Mouse (Mus musculus) gastrocnemius, adult 18-20 months (tissue): ENCODE results near the gene Ahcyl2. TPM values are rescaled to one million over a fixed set of nuclear protein-coding genes. Genes with fewer than 3 reads are reported as not detected.
A peak's percentile ranks its signal among the peaks of the same experiment; 100 is the strongest.
"Not testable (repeated sequence)": the region's sequence is repeated elsewhere in the genome, so short reads cannot be mapped to it uniquely, and the experiment has no call there.

Experiments used
- DNase-seq: peaks from one replicate; pipeline ENCODE4 v3.0.0; 2021; ENCODE audit warnings: low spot score
- long read RNA-seq, 2 experiments: library from polyadenylated mRNA; stranded (forward); transcript quantifications; one replicate each; pipeline ENCODE4 v2.0.0; 2021
- total RNA-seq, 2 experiments: library from RNA; stranded (reverse); gene quantifications; 2 replicates each; pipeline ENCODE4 v1.2.3; 2021

Gene Ahcyl2
- total RNA-seq, result 10 to 100 TPM; 17.9 to 23.7 TPM
- long read RNA-seq, experiment 1, partial matches to known transcripts, result 2 of 14 reads
- long read RNA-seq, experiment 1, other reads (novel, unspliced or antisense), result 12 of 14 reads
- long read RNA-seq, experiment 2, full-length matches to known transcripts, result 1 of 10 reads
- long read RNA-seq, experiment 2, partial matches to known transcripts, result 1 of 10 reads
- long read RNA-seq, experiment 2, other reads (novel, unspliced or antisense), result 8 of 10 reads

GRCm38 (mm10) chr6:29767813-29768660 is at the start of gene Ahcyl2:
Ahcyl2 (plus strand) TSS chr6:29768011.
- DNase-seq, result peak; percentile 95

DNA sequence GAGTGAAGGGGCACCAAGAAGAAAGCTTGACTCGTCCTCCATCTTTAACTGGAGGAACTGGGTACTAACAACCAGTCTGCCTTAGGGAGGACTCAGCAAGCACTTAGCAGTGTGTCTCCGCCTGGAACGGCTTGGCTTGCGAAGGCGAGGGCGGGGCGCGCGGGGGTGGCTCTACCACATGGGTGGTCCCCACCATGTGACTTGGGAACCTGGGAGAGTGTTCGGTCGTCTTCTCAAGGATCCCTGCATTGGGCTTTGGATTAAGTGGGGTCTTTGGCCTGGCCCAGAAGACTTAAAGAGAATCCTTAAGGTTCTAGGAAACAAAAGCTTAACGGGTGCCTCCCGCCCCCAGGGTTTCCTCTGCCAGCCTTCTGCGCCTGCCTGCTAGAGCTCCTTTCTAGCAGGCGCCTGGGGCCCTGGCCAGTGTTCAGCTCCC is 48.9 kb upstream of the Ahcyl2 start:
- DNase-seq, result peak; percentile 43

DNA sequence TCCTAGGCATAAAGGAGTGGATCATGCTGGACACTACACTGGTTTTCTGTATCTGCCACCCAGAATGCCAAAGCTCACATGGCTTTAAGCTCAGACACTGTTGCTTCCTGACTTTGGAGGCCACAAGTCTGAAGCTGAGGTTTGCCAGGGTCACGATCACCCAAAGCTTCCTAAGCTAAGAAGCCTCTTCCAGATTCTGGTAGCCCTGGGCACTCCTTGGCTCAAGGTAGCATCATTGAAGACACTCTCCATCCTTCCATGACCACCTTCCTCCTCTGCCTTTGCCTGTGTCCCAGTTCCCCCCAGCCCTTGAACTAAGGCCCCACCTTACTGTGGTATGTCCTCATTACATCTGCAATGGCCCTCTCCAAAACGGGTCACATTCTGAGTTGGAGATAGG is 45.9 kb upstream of the Ahcyl2 start:
- DNase-seq, result no peak

DNA sequence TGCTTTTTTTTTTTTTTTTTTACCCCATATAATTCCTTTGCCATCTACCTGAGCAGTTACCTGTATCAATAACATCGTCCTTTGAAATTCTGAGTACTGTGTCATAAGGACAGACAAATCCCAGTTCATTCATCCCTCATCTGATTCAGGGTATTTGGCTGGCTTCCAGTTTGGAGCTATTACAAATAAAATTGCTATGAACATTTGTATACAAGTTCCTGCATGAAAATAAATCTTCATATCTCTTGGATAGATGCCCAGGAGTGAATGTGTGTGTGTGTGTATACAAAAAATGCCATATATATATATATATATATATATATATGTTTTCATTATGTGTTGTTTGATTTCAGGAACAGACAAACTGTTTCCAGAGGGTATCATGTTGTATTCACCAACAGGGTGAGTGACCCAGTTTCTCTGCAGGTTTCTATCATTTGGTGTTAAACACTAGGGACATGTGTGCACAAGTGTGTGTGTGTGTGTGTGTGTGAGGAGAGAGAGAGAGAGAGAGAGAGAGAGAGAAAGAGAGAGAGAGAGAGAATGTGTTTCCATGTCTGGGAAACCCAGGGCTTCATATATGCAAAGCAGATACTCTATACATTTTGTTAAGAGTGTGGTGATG is 41.1 kb upstream of the Ahcyl2 start:
- DNase-seq, result no peak

GRCm38 (mm10) chr6:29728035-29728434 is 39.8 kb upstream of the Ahcyl2 start:
- no peak for DNase-seq

GRCm38 (mm10) chr6:29729491-29729890 is 38.3 kb upstream of the Ahcyl2 start:
- DNase-seq, result no peak

DNA sequence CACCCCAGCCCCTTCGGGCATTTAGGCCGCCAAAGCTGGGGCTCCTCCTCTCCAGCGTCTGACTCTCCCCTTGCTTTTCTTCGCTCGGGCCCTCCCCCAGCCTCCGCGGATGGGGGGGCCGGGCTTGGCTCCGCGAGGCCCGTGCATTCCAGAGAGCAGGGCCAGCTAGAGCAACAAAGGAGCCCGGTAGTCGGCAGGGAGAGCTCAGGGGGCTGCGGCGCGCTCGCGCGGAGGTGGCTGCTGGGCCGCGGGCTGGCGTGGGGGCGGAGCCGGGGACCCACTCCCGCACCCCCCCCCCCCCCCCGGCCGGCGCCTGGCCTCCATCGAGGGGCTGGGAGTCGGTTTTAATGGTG is 32.5 kb upstream of the Ahcyl2 start, which contains the start of gene Smo:
Smo (plus strand) TSS at position 168 of the 353 bp plus-strand sequence.
- DNase-seq, result peak; percentile 42

- peak; percentile 20 for DNase-seq
Measured at GRCm38 (mm10) chr6:29735689-29736451, 31.9 kb upstream of the Ahcyl2 start.

GRCm38 (mm10) chr6:29736610-29737458 is 31.0 kb upstream of the Ahcyl2 start:
- DNase-seq, result no peak

DNA sequence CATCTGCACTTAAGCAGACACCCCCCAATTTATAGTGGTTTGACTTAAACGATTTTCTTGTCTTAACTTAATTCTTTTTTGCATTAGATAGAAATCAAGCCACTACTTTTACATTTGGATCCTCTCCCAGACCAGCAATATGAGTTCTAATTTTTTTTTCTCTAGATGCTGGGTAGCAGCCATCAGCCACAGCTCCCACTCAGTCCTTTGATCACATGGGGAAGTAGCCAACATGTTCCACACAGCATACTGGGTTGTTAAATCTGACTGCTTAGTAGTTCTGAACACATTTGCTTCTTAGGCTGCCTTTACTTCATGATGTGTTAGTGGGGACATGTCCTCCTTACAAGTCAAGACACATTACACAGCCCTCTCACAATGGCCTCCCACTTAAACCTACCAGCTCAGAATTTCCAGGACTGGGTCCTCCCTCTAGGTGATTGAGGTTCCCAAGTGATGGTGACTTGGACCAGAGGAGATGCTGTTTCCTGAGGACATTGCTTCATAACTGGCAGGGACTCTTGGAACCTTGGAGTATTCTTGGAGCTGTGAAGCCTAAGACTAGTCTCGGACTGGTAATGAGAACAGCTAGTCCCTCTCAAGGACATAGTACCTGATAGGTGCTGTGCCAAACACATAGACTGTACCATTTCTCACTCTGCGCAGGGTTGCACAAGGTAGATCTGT is 16.2 kb upstream of the Ahcyl2 start:
- no peak for DNase-seq

GRCm38 (mm10) chr6:29753336-29753735 is 14.5 kb upstream of the Ahcyl2 start:
- no peak for DNase-seq

DNA sequence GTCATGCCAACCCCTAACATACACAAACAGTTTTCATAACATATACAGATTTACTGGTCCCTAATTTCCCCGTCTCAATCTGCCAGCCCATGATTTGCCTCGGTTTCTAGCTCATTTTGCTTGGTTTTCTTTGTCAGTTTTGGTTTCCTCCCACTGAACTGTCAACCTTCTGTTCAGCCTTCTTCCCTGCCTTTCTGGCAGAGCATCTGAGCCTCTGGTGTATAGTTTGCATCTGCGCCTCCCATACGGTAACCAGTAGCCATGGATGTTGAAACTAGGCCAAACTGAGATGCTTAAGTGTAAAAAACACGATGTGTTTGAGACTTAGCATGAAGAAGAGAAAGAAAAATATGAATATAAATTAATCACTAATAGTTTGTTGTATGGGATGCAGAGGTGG is 11.8 kb upstream of the Ahcyl2 start:
- no peak for DNase-seq

DNA sequence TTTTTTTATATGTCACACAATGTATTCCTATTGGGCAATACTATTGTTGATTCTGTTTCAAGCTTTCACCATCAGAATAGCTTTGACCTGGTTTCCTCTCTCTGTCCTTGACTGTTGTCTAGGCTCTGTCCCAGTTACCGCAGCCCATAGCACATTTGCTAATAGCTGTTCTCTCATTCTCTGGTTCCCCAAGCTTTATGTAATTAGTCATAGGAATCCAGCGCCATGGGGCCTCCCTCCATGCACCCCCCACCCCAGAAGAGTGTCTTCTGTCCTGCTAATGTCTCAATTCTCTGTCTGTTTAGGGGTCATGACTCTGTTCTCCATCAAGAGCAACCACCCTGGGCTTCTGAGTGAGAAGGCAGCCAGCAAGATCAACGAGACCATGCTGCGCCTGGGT is 11.3 kb upstream of the Ahcyl2 start:
- DNase-seq, result no peak

GRCm38 (mm10) chr6:29758417-29758816 is 9.4 kb upstream of the Ahcyl2 start:
- peak; percentile 71 for DNase-seq

GRCm38 (mm10) chr6:29759012-29759679 is 8.7 kb upstream of the Ahcyl2 start:
- no peak for DNase-seq

GRCm38 (mm10) chr6:29760397-29760796 is 7.4 kb upstream of the Ahcyl2 start:
- not testable (repeated sequence) for DNase-seq

- DNase-seq, result no peak
Measured at GRCm38 (mm10) chr6:29761282-29761681, 6.5 kb upstream of the Ahcyl2 start.

DNA sequence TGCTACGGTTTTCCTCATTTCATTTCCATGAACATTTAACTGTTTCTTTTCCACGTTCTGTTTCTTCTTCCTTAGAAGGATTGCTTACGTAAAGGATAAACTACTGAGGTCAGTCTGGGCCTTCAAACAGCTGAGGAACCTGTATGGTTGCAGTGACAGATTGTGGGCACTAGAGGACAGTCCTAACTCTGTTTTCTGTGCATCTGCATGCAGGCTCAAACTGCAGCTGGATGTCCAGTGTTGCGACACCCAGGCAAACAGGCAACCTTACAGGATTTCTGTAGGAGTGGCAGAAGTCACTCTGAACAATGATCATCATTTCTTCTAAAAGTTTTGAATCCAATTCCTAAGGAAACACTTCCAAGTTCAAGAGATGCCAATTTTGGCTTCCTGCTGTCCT is 5.3 kb upstream of the Ahcyl2 start:
- DNase-seq, result peak; percentile 32

DNA sequence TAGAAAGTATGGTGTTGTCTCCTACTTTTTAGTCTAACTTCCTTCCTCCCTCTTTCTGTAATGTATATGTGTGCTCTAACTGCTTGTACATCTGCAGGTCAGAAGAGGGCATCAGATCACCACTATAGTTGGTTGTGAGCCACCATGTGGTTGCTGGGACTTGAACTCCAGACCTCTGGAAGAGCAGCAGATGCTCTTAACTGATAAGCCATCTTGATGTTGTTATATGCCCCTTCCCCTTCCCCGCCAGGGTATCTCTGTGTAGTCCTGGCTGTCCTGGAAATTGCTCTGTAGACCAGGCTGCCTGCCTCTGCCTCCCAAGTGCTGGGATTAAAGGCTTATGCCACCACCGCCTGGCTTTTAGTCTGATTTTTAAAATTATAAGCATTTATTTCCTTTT is 937 bp upstream of the Ahcyl2 start:
- DNase-seq, result no peak
